14 mouse cellular contexts compared by ENCODE assay signal in genomic region chr8:41988216-41988615, GRCm38 (mm10).
"Had no signal": no experiment of that assay in that cellular context is flagged by ENCODE, and none has a peak within 500 bp of the region (broad histone marks: within the 10 kb centered on the region; RNA-seq: fewer than 3 reads in every experiment).

No protein-coding gene starts in this region.

- H3K27ac ChIP-seq: limb, embryonic 15.5 days; liver, embryonic 13.5 days; lung, embryonic 15.5 days; midbrain, embryonic 12.5 days; neural tube, embryonic 13.5 days had no signal

- H3K36me3 ChIP-seq: limb, embryonic 15.5 days; liver, embryonic 13.5 days; lung, embryonic 15.5 days; midbrain, embryonic 12.5 days; neural tube, embryonic 13.5 days had no signal

- ATAC-seq: intestine, embryonic 16.5 days; liver, postnatal 0 days; midbrain, embryonic 16.5 days had no signal

- H3K27me3 ChIP-seq: limb, embryonic 15.5 days; liver, embryonic 13.5 days; lung, embryonic 15.5 days; midbrain, embryonic 12.5 days; neural tube, embryonic 13.5 days had no signal

- H3K4me1 ChIP-seq: liver, embryonic 13.5 days; lung, embryonic 15.5 days; midbrain, embryonic 12.5 days; neural tube, embryonic 13.5 days had no signal

- DNase-seq: kidney, postnatal 10 days; layer of hippocampus, adult 9-11 months; liver, embryonic 13.5 days; liver, postnatal 0 days; right cerebral cortex, postnatal 4 days; spleen, adult 18-20 months; thymus, adult 18-20 months; thymus, postnatal 14 days had no signal

- H3K9me3 ChIP-seq: limb, embryonic 15.5 days; liver, embryonic 13.5 days; lung, embryonic 15.5 days; midbrain, embryonic 12.5 days; neural tube, embryonic 13.5 days had no signal

- H3K4me2 ChIP-seq: limb, embryonic 15.5 days; liver, embryonic 13.5 days; lung, embryonic 15.5 days; midbrain, embryonic 12.5 days; neural tube, embryonic 13.5 days had no signal

- H3K4me3 ChIP-seq: limb, embryonic 15.5 days; liver, embryonic 13.5 days; lung, embryonic 15.5 days; midbrain, embryonic 12.5 days; neural tube, embryonic 13.5 days had no signal

- H3K9ac ChIP-seq: limb, embryonic 15.5 days; liver, embryonic 13.5 days; liver, postnatal 0 days; lung, embryonic 15.5 days; midbrain, embryonic 12.5 days; neural tube, embryonic 13.5 days had no signal
